Mouse (Mus musculus): ENCODE measurements at regions not wholly inside any gene's neighbourhood (a gene's known extent, or its start where the extent isn't known, plus 50 kb on each side); places are given as distances from the start of the nearest gene placed in this dataset.

- no peak overlapping the region for H3K4me3 ChIP-seq (replicated peaks; ENCODE audit: low read length)
- no peak overlapping the region for H3K9ac ChIP-seq
- H3K9me3 ChIP-seq (ENCODE audit: control insufficient read depth, low read length): no peaks in the 10 kb centered on the region
- WGBS: 47% methylated on average over 5 of the region's 5 CpGs
- no peak overlapping the region for H3K4me2 ChIP-seq (replicated peaks)
- no peaks in the 10 kb centered on the region for H3K36me3 ChIP-seq (replicated peaks; ENCODE audit: control insufficient read depth, insufficient read depth)
- H3K27ac ChIP-seq: no peak overlapping the region
- ATAC-seq (ENCODE audit: low FRiP score) (no peak), DNase-seq (ENCODE audit: low spot score) (no peak)
- H3K27me3 ChIP-seq (ENCODE audit: control insufficient read depth, insufficient read depth, low read length): no peaks in the 10 kb centered on the region
- H3K4me1 ChIP-seq (replicated peaks; ENCODE audit: control insufficient read depth, insufficient read depth, low read length): no peaks in the 10 kb centered on the region
Measured at GRCm38 (mm10) chr2:64535351-64535851, 437.6 kb upstream of the Fign start.

GRCm38 (mm10) chr2:64534869-64535268 lies 437.0 kb upstream of the Fign start:
- no peaks in the 10 kb centered on the region for H3K36me3 ChIP-seq (replicated peaks; ENCODE audit: control insufficient read depth, insufficient read depth)

GRCm38 (mm10) chr2:64534344-64534743 lies 436.5 kb upstream of the Fign start:
- no peak for DNase-seq (ENCODE audit: low spot score)
- no peak overlapping the region for H3K4me2 ChIP-seq (replicated peaks)

More at GRCm38 (mm10) chr2:64534869-64535268, 437.0 kb upstream of the Fign start:
- ATAC-seq (ENCODE audit: low FRiP score) (no peak), DNase-seq (ENCODE audit: low spot score) (peak; percentile 35)
- H3K9me3 ChIP-seq (ENCODE audit: control insufficient read depth, low read length): no peaks in the 10 kb centered on the region
- 65% methylated on average over 13 of the region's 13 CpGs for WGBS
- no peaks in the 10 kb centered on the region for H3K27me3 ChIP-seq (ENCODE audit: control insufficient read depth, insufficient read depth, low read length)
- H3K4me1 ChIP-seq (replicated peaks; ENCODE audit: control insufficient read depth, insufficient read depth, low read length): no peaks in the 10 kb centered on the region
- H3K4me3 ChIP-seq (replicated peaks; ENCODE audit: low read length): no peak overlapping the region
- no peak overlapping the region; the same call in 1 of the 2 replicates for H3K4me2 ChIP-seq (replicated peaks)
- no peak overlapping the region for H3K9ac ChIP-seq
- no peak overlapping the region for H3K27ac ChIP-seq

GRCm38 (mm10) chr2:64522722-64523121 lies 424.9 kb upstream of the Fign start:
- Histone ChIP-seq H3K4me3 (replicated peaks; ENCODE audit: low read length) (no peak overlapping the region), H3K27ac (no peak overlapping the region), H3K36me3 (replicated peaks; ENCODE audit: control insufficient read depth, insufficient read depth) (no peaks in the 10 kb centered on the region), H3K27me3 (ENCODE audit: control insufficient read depth, insufficient read depth, low read length) (no peaks in the 10 kb centered on the region), H3K4me2 (replicated peaks) (no peak overlapping the region), H3K9ac (no peak overlapping the region), H3K4me1 (replicated peaks; ENCODE audit: control insufficient read depth, insufficient read depth, low read length) (peaks cover 4% of the 10 kb centered on the region; the same call in 1 of the 2 replicates), H3K9me3 (ENCODE audit: control insufficient read depth, low read length) (no peaks in the 10 kb centered on the region)
- WGBS: 33% methylated on average over 3 of the region's 3 CpGs
- ATAC-seq (ENCODE audit: low FRiP score): no peak
- no peak for DNase-seq (ENCODE audit: low spot score)

More at GRCm38 (mm10) chr2:64534344-64534743, 436.5 kb upstream of the Fign start:
- 68% methylated on average over 2 of the region's 2 CpGs for WGBS
- Histone ChIP-seq H3K4me3 (replicated peaks; ENCODE audit: low read length) (no peak overlapping the region), H3K27me3 (ENCODE audit: control insufficient read depth, insufficient read depth, low read length) (no peaks in the 10 kb centered on the region), H3K4me1 (replicated peaks; ENCODE audit: control insufficient read depth, insufficient read depth, low read length) (no peaks in the 10 kb centered on the region), H3K9ac (no peak overlapping the region), H3K27ac (no peak overlapping the region), H3K9me3 (ENCODE audit: control insufficient read depth, low read length) (no peaks in the 10 kb centered on the region), H3K36me3 (replicated peaks; ENCODE audit: control insufficient read depth, insufficient read depth) (no peaks in the 10 kb centered on the region)
- no peak for ATAC-seq (ENCODE audit: low FRiP score)

GRCm38 (mm10) chr2:64522233-64522632 lies 424.4 kb upstream of the Fign start:
- Histone ChIP-seq H3K4me3 (replicated peaks; ENCODE audit: low read length) (no peak overlapping the region), H3K27me3 (ENCODE audit: control insufficient read depth, insufficient read depth, low read length) (no peaks in the 10 kb centered on the region), H3K9me3 (ENCODE audit: control insufficient read depth, low read length) (no peaks in the 10 kb centered on the region), H3K4me1 (replicated peaks; ENCODE audit: control insufficient read depth, insufficient read depth, low read length) (peaks cover 4% of the 10 kb centered on the region; the same call in 1 of the 2 replicates), H3K27ac (no peak overlapping the region), H3K4me2 (replicated peaks) (no peak overlapping the region), H3K36me3 (replicated peaks; ENCODE audit: control insufficient read depth, insufficient read depth) (no peaks in the 10 kb centered on the region), H3K9ac (no peak overlapping the region)
- ATAC-seq (ENCODE audit: low FRiP score) (no peak; the same call in 1 of the 2 replicates), DNase-seq (ENCODE audit: low spot score) (no peak)
- 36% methylated on average over 3 of the region's 3 CpGs for WGBS

GRCm38 (mm10) chr2:64495725-64496124 lies 397.9 kb upstream of the Fign start:
- no peaks in the 10 kb centered on the region for H3K36me3 ChIP-seq (replicated peaks; ENCODE audit: control insufficient read depth, insufficient read depth)
- no peak overlapping the region for H3K4me3 ChIP-seq (replicated peaks; ENCODE audit: low read length)
- H3K9ac ChIP-seq: no peak overlapping the region
- no peak overlapping the region for H3K27ac ChIP-seq
- DNase-seq (ENCODE audit: low spot score) (no peak), ATAC-seq (ENCODE audit: low FRiP score) (no peak)
- H3K27me3 ChIP-seq (ENCODE audit: control insufficient read depth, insufficient read depth, low read length): no peaks in the 10 kb centered on the region
- no peaks in the 10 kb centered on the region for H3K4me1 ChIP-seq (replicated peaks; ENCODE audit: control insufficient read depth, insufficient read depth, low read length)
- no peak overlapping the region for H3K4me2 ChIP-seq (replicated peaks)
- no peaks in the 10 kb centered on the region for H3K9me3 ChIP-seq (ENCODE audit: control insufficient read depth, low read length)

GRCm38 (mm10) chr2:64466412-64466970 lies 368.7 kb upstream of the Fign start:
- 82% methylated on average over 12 of the region's 12 CpGs for WGBS
- Histone ChIP-seq H3K27ac (no peak overlapping the region), H3K4me3 (replicated peaks; ENCODE audit: low read length) (no peak overlapping the region), H3K4me2 (replicated peaks) (no peak overlapping the region), H3K4me1 (replicated peaks; ENCODE audit: control insufficient read depth, insufficient read depth, low read length) (no peaks in the 10 kb centered on the region), H3K9me3 (ENCODE audit: control insufficient read depth, low read length) (no peaks in the 10 kb centered on the region), H3K36me3 (replicated peaks; ENCODE audit: control insufficient read depth, insufficient read depth) (no peaks in the 10 kb centered on the region), H3K9ac (no peak overlapping the region), H3K27me3 (ENCODE audit: control insufficient read depth, insufficient read depth, low read length) (no peaks in the 10 kb centered on the region)
- no peak for ATAC-seq (ENCODE audit: low FRiP score)
- DNase-seq (ENCODE audit: low spot score): no peak

GRCm38 (mm10) chr2:64462466-64463114 lies 364.8 kb upstream of the Fign start:
- Histone ChIP-seq H3K36me3 (replicated peaks; ENCODE audit: control insufficient read depth, insufficient read depth) (no peaks in the 10 kb centered on the region), H3K9me3 (ENCODE audit: control insufficient read depth, low read length) (no peaks in the 10 kb centered on the region), H3K4me3 (replicated peaks; ENCODE audit: low read length) (no peak overlapping the region), H3K27ac (no peak overlapping the region), H3K27me3 (ENCODE audit: control insufficient read depth, insufficient read depth, low read length) (no peaks in the 10 kb centered on the region), H3K4me2 (replicated peaks) (no peak overlapping the region), H3K4me1 (replicated peaks; ENCODE audit: control insufficient read depth, insufficient read depth, low read length) (no peaks in the 10 kb centered on the region), H3K9ac (no peak overlapping the region)
- 53% methylated on average over 8 of the region's 8 CpGs for WGBS
- peak; percentile 50 for DNase-seq (ENCODE audit: low spot score)
- ATAC-seq (ENCODE audit: low FRiP score): peak; percentile 76

GRCm38 (mm10) chr2:64462041-64462440 lies 364.2 kb upstream of the Fign start:
- Histone ChIP-seq H3K4me3 (replicated peaks; ENCODE audit: low read length) (no peak overlapping the region), H3K36me3 (replicated peaks; ENCODE audit: control insufficient read depth, insufficient read depth) (no peaks in the 10 kb centered on the region), H3K9me3 (ENCODE audit: control insufficient read depth, low read length) (no peaks in the 10 kb centered on the region), H3K27me3 (ENCODE audit: control insufficient read depth, insufficient read depth, low read length) (no peaks in the 10 kb centered on the region), H3K9ac (no peak overlapping the region), H3K4me1 (replicated peaks; ENCODE audit: control insufficient read depth, insufficient read depth, low read length) (no peaks in the 10 kb centered on the region), H3K4me2 (replicated peaks) (no peak overlapping the region), H3K27ac (no peak overlapping the region)
- 85% methylated on average over 11 of the region's 11 CpGs for WGBS
- DNase-seq (ENCODE audit: low spot score) (no peak), ATAC-seq (ENCODE audit: low FRiP score) (no peak)
